Mouse (Mus musculus) lung, postnatal 0 days (tissue): Measurements from ENCODE around the gene Gm43191. TPM values are rescaled to one million over a fixed set of nuclear protein-coding genes. Genes with fewer than 3 reads are reported as not detected.
A peak's percentile ranks its signal among the peaks of the same experiment; 100 is the strongest.
"Not testable (repeated sequence)": the region's sequence is repeated elsewhere in the genome, so short reads cannot be mapped to it uniquely, and the experiment has no call there.

Source experiments
- ATAC-seq: fragments of 200-750 bp; cut with Nextera tagmentation; 2 replicates; pipeline ENCODE4 v1.8.0; 2017; ENCODE audit warnings: moderate library complexity
- DNase-seq: peaks from one replicate; pipeline ENCODE4 v3.0.0-alpha.2; 2016; ENCODE audit warnings: low spot score
- H3K27ac ChIP-seq: fragments of 300-500 bp; sonication (generic); 2 replicates; pipeline ENCODE4 v1.5.1; 2014; ENCODE audit warnings: antibody characterized with exemption, mild to moderate bottlenecking, low read length, mixed read lengths
- H3K27me3 ChIP-seq: fragments of 300-500 bp; sonication (generic); replicated peaks from 2 replicates; pipeline ENCODE4 v1.6.1; 2014; ENCODE audit warnings: low read length, mixed read lengths; ENCODE audit not compliant: insufficient read depth
- H3K36me3 ChIP-seq: fragments of 300-500 bp; sonication (generic); 2 replicates; pipeline ENCODE4 v1.6.1; 2014; ENCODE audit warnings: low read length, mixed read lengths; ENCODE audit not compliant: insufficient read depth
- H3K4me1 ChIP-seq: fragments of 300-500 bp; sonication (generic); 2 replicates; pipeline ENCODE4 v1.6.1; 2014; ENCODE audit warnings: antibody characterized with exemption, low read depth, low read length, mixed read lengths; ENCODE audit not compliant: insufficient read depth
- H3K4me2 ChIP-seq: fragments of 300-500 bp; sonication (generic); replicated peaks from 2 replicates; pipeline ENCODE4 v1.6.1; 2014; ENCODE audit warnings: low read depth, mild to moderate bottlenecking, low read length, moderate library complexity, mixed read lengths
- H3K4me3 ChIP-seq: fragments of 300-500 bp; sonication (generic); 2 replicates; pipeline ENCODE4 v1.5.1; 2014; ENCODE audit warnings: low read depth, low read length
- H3K9ac ChIP-seq: fragments of 300-500 bp; sonication (generic); replicated peaks from 2 replicates; pipeline ENCODE4 v1.6.1; 2014; ENCODE audit warnings: low read depth, mild to moderate bottlenecking
- H3K9me3 ChIP-seq: fragments of 300-500 bp; sonication (generic); 2 replicates; pipeline ENCODE4 v1.6.1; 2016; ENCODE audit warnings: low read length, mixed read lengths
- CTCF ChIP-seq: IDR thresholded peaks from 2 replicates; pipeline ENCODE4 v1.5.1; 2016; ENCODE audit warnings: antibody characterized with exemption, mild to moderate bottlenecking
- EP300 ChIP-seq: IDR thresholded peaks from 2 replicates; pipeline ENCODE4 v1.6.1; 2016; ENCODE audit warnings: antibody characterized with exemption, mild to moderate bottlenecking, control low read depth
- WGBS: fragments of 180-500 bp; shearing (Covaris S2); extraction: QIAGEN DNeasy Blood & Tissue Kit; methylation state at CpG from one replicate; pipeline ENCODE4 v1.1.7; 2014; 5-methylcytosine and 5-hydroxymethylcytosine counted together
- polyA plus RNA-seq: library from polyadenylated mRNA; unstranded; fragments of >200 nt; fragmentation: Nextera tagmentation; extraction: Ambion mirVana; gene quantifications from 2 replicates; pipeline ENCODE4 v1.2.1, GENCODE M21; 2015

Gene Gm43191
- polyA plus RNA-seq, 1 experiment from 2014 or later, result not detected

DNA sequence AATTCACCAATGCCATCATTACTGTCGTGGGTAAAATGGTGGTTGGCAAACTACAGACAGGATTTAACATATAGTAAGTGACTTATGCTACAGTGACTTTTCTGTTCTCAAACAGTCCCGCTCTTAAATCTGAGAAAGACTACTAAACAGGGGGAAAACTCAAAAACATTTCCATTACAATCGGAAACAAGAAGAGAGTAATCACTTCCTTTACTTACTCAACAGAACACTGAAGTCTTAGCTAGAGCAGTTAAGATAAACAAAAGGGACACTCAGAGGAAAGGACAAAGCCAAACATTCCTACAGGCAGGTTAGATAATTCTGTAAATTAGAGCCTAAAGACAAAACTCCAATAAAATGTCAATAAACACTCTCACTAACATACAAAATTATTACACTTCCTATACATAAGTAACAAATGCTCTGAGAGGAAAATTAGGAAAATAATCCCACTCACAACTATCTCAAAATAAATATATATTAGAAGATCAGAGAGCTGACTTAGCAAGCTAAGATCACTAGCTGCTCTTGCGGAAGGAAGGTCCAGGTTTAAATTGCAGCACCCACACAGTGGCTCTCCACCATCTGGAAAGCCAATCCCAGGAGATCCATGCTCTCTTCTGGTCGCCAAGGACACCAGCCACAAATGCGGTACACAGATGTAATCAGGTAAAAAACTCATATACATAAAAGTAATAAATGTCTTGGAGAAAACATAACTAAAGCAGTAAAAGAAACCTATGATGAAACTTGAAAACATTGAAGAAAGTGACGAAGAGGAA, 24.7 kb downstream of the Gm43191 start:
- DNase-seq, result peak; percentile 31

DNA sequence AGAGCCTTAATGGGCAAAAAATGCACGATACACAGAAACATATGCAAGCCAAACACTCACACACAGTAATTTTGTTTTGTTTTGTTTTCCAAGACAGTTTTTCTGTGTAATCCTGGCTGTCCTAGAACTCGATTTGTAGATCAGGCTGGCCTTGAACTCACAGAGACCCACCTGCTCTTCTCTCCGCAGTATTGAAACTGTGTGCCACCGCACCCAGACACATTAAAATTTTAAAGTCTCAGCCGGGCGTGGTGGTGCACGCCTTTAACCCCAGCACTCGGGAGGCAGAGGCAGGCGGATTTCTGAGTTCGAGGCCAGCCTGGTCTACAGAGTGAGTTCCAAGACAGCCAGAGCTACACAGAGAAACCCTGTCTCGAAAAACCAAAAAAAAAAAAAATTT, 27.0 kb downstream of the Gm43191 start:
- H3K27me3 ChIP-seq, H3K4me3 ChIP-seq, ATAC-seq, H3K27ac ChIP-seq, H3K4me2 ChIP-seq, H3K36me3 ChIP-seq, H3K9ac ChIP-seq, DNase-seq, H3K9me3 ChIP-seq: not testable (repeated sequence)
- peaks cover 14% of the 10 kb centered on the region; the same call in 1 of the 2 replicates for H3K4me1 ChIP-seq
- 91% methylated on average over 11 of the region's 11 CpGs for WGBS

More for the DNA sequence above, 24.7 kb downstream of the Gm43191 start:
- H3K9ac ChIP-seq, result no peak overlapping the region
- H3K27me3 ChIP-seq, result no peaks in the 10 kb centered on the region
- H3K4me2 ChIP-seq, result no peak overlapping the region
- no peaks in the 10 kb centered on the region for H3K36me3 ChIP-seq
- no peaks in the 10 kb centered on the region for H3K9me3 ChIP-seq
- WGBS, result 58% methylated on average over 7 of the region's 7 CpGs
- H3K4me3 ChIP-seq, result no peak overlapping the region
- H3K27ac ChIP-seq, result no peak overlapping the region
- peaks cover 14% of the 10 kb centered on the region; the same call in 1 of the 2 replicates for H3K4me1 ChIP-seq
- TF ChIP-seq EP300 (no peak), CTCF (no peak)
- ATAC-seq, result no peak

- 59% methylated on average over 5 of the region's 5 CpGs for WGBS
- Histone ChIP-seq H3K36me3 (no peaks in the 10 kb centered on the region), H3K4me2 (no peak overlapping the region), H3K9ac (no peak overlapping the region), H3K27me3 (no peaks in the 10 kb centered on the region), H3K4me3 (no peak overlapping the region), H3K27ac (no peak overlapping the region), H3K4me1 (peaks cover 14% of the 10 kb centered on the region; the same call in 1 of the 2 replicates), H3K9me3 (no peaks in the 10 kb centered on the region)
- ATAC-seq (no peak), DNase-seq (no peak)
- TF ChIP-seq EP300, result no peak
- no peak for TF ChIP-seq CTCF
These were observed 27.6 kb downstream of the Gm43191 start for GRCm38 (mm10) chr3:116653278-116653945.

DNA sequence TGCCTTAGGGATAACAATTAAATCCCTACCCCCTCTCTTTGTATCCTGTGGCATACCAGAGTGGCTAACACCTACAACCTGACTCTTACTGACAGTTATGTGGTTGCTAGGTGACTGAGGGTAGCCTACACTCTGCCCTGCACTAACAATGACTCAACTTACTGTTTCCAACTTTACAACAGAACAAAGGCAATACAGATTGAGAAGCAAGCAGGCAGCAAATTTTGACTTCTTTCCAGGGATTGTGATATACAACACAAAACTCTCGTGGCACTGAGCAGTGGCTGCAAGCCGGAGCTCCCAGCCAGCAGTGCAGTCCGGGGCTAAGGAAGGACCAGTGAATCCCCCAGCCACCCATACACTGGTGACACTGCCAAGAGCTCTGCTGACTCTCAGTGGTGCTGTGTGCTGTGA, 29.0 kb downstream of the Gm43191 start:
- H3K9me3 ChIP-seq, result no peaks in the 10 kb centered on the region
- H3K4me1 ChIP-seq, result peaks cover 13% of the 10 kb centered on the region; the same call in 1 of the 2 replicates
- 39% methylated on average over 3 of the region's 3 CpGs for WGBS
- ATAC-seq (no peak), DNase-seq (no peak)
- H3K27me3 ChIP-seq, result no peaks in the 10 kb centered on the region
- H3K4me3 ChIP-seq, result no peak overlapping the region
- no peaks in the 10 kb centered on the region for H3K36me3 ChIP-seq
- H3K9ac ChIP-seq, result no peak overlapping the region
- TF ChIP-seq CTCF (no peak), EP300 (no peak)
- no peak overlapping the region for H3K27ac ChIP-seq
- no peak overlapping the region for H3K4me2 ChIP-seq

DNA sequence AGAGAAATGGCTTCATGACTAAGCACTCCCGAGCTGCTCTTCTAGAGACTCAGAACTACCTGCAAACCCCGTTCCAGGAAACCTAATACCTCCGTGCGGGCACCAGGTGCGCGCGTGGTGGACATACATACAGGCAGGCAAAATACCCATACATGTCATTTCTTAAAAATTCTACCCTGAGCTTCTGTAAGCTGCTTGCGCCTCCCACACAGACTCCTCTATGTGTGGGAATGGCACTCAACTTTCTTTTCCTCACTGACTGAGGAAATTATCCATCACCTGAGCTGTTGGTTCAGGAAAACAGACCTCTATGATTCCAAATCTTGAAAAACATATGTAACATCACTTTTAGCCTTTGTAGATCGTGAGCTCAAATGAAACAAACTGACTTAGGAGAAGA, 30.4 kb downstream of the Gm43191 start:
- no peak for ATAC-seq
- no peak overlapping the region for H3K4me2 ChIP-seq
- no peak overlapping the region for H3K27ac ChIP-seq
- H3K9ac ChIP-seq, result no peak overlapping the region
- H3K27me3 ChIP-seq, result no peaks in the 10 kb centered on the region
- H3K9me3 ChIP-seq, result no peaks in the 10 kb centered on the region
- TF ChIP-seq CTCF, result no peak
- no peak for TF ChIP-seq EP300
- peaks cover 6% of the 10 kb centered on the region; the same call in 1 of the 2 replicates for H3K36me3 ChIP-seq
- peaks cover 7% of the 10 kb centered on the region; the same call in 1 of the 2 replicates for H3K4me1 ChIP-seq
- 95% methylated on average over 9 of the region's 9 CpGs for WGBS
- no peak overlapping the region for H3K4me3 ChIP-seq
- no peak for DNase-seq

- Histone ChIP-seq H3K9ac (no peak overlapping the region), H3K4me2 (no peak overlapping the region), H3K27me3 (no peaks in the 10 kb centered on the region), H3K4me3 (no peak overlapping the region), H3K4me1 (peaks cover 6% of the 10 kb centered on the region; the same call in 1 of the 2 replicates), H3K36me3 (peaks cover 13% of the 10 kb centered on the region; the same call in 1 of the 2 replicates), H3K27ac (no peak overlapping the region), H3K9me3 (no peaks in the 10 kb centered on the region)
- DNase-seq (peak; percentile 14), ATAC-seq (no peak)
- no peak for TF ChIP-seq CTCF
- no peak for TF ChIP-seq EP300
- WGBS, result 87% methylated on average over 7 of the region's 7 CpGs
These were observed 32.3 kb downstream of the Gm43191 start for GRCm38 (mm10) chr3:116648805-116649204.
